14 mouse cellular contexts compared by ENCODE assay signal in the genomic region with DNA sequence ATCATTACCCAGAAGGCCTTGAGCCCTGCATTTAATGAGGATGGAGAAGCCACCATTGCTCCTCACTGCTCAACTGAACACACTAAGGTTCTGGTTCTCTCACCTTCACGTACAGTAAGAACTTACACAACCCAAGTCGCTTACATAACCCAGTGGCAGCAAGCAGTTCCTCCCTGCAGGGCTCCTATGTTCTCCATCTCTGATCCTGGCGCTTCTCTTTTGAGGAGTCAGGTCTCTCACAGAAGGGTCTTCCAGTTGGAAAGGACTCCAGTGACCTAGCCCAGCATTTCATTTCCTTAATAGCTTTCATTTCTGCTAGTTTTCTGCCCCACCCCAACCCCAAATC. TPM values are rescaled to one million over a fixed set of nuclear protein-coding genes. Genes with fewer than 3 reads are reported as not detected.
A peak's percentile ranks its signal among the peaks of the same experiment; 100 is the strongest.
DNase-seq lines count a peak whose midpoint lies in the region; ATAC-seq and TF ChIP-seq lines count a peak whose summit lies in the region.
"Had no signal": no experiment of that assay in that cellular context is flagged by ENCODE, and none has a peak within 500 bp of the region (broad histone marks: within the 10 kb centered on the region; RNA-seq: fewer than 3 reads in every experiment).

No protein-coding gene starts in this region.

- TF ChIP-seq EP300 in liver, embryonic 14.5 days (IDR thresholded peaks at IDR 0.05; ENCODE audit: low read depth): no peak

- H3K27ac ChIP-seq in cerebellum, adult 2 months (ENCODE audit: insufficient read depth, low read length): peak overlapping the region; percentile 62; the same call in 1 of the 2 replicates
- peak overlapping the region; percentile 53; the same call in 1 of the 2 replicates for H3K27ac ChIP-seq in heart, embryonic 13.5 days (replicated peaks)
- peak overlapping the region; percentile 5; the same call in 1 of the 2 replicates for H3K27ac ChIP-seq in bone marrow, adult 2 months (ENCODE audit: control insufficient read depth, insufficient read depth, low read depth, low read length, poor library complexity)
- peak overlapping the region; percentile 97 for H3K27ac ChIP-seq in liver, embryonic 14.5 days
- H3K27ac ChIP-seq: hindbrain, embryonic 10.5 days had no signal

- peak in 1 of 2 experiments; percentile 66 for DNase-seq in cerebellum, adult 2 months
- no peak for DNase-seq in cerebellum, adult 8-10 months
- no peak for DNase-seq in heart, postnatal 25 days (ENCODE audit: low spot score)
- no peak for DNase-seq in liver, embryonic 14.5 days (ENCODE audit: low read depth in 3 of 3, low spot score in 3 of 3)
- no peak for DNase-seq in embryo, embryonic 11 days
- no peak for DNase-seq in layer of hippocampus, adult 9-11 months
- DNase-seq: gastrocnemius, postnatal 14 days; right cerebral cortex, postnatal 14 days; thymus, adult 18-20 months had no signal

- no peaks in the 10 kb centered on the region for H3K36me3 ChIP-seq in heart, embryonic 13.5 days
- H3K36me3 ChIP-seq in liver, embryonic 14.5 days (replicated peaks; ENCODE audit: control insufficient read depth, insufficient read depth, low read depth): peaks cover 17% of the 10 kb centered on the region
- H3K36me3 ChIP-seq: hindbrain, embryonic 10.5 days had no signal

- 2% methylated on average over 3 of the region's 3 CpGs for WGBS in cerebellum, adult 2 months
- 81% methylated on average over 3 of the region's 3 CpGs for WGBS in heart, embryonic 13.5 days
- WGBS in bone marrow, adult 2 months: 25% methylated on average over 3 of the region's 3 CpGs
- 76% methylated on average over 3 of the region's 3 CpGs for WGBS in liver, embryonic 14.5 days (ENCODE audit: insufficient replicate concordance)

- no peak for TF ChIP-seq CTCF in cerebellum, adult 2 months (IDR thresholded peaks at IDR 0.05; ENCODE audit: borderline replicate concordance, insufficient read depth, low read depth, low read length)
- no peak for TF ChIP-seq CTCF in bone marrow, adult 2 months (IDR thresholded peaks at IDR 0.05; ENCODE audit: control insufficient read depth, insufficient read depth, low read length)
- no peak for TF ChIP-seq CTCF in liver, embryonic 14.5 days (IDR thresholded peaks at IDR 0.05; ENCODE audit: low read depth)

- no peak for ATAC-seq in heart, embryonic 13.5 days (ENCODE audit: extremely low read depth, insufficient number of reproducible peaks, low FRiP score, low TSS enrichment)
- no peak for ATAC-seq in liver, embryonic 14.5 days (ENCODE audit: insufficient read depth)
- ATAC-seq: forebrain, embryonic 16.5 days had no signal

- peaks cover 55% of the 10 kb centered on the region for H3K4me1 ChIP-seq in cerebellum, adult 2 months (ENCODE audit: control insufficient read depth, insufficient read depth, low read length)
- peaks cover 80% of the 10 kb centered on the region for H3K4me1 ChIP-seq in heart, embryonic 13.5 days
- peaks cover 15% of the 10 kb centered on the region for H3K4me1 ChIP-seq in bone marrow, adult 2 months (ENCODE audit: control insufficient read depth, insufficient read depth, low read length)
- peaks cover 73 to 84% of the 10 kb centered on the region in 2 experiments for H3K4me1 ChIP-seq in liver, embryonic 14.5 days (replicated peaks; ENCODE audit: control insufficient read depth in 2 of 2, insufficient read depth in 2 of 2, low read length in 1 of 2)

- H3K4me3 ChIP-seq in cerebellum, adult 2 months (replicated peaks; ENCODE audit: insufficient read depth, low read depth, low read length): no peak overlapping the region
- H3K4me3 ChIP-seq in heart, embryonic 13.5 days: no peak overlapping the region
- H3K4me3 ChIP-seq in bone marrow, adult 2 months (replicated peaks; ENCODE audit: control insufficient read depth, low read depth, low read length): no peak overlapping the region
- peak overlapping the region in 1 of 2 experiments; percentile 15; a peak in 1 of 4 replicates for H3K4me3 ChIP-seq in liver, embryonic 14.5 days (ENCODE audit: insufficient read depth in 1 of 2, low read depth in 2 of 2, low read length in 2 of 2)
- H3K4me3 ChIP-seq: hindbrain, embryonic 10.5 days; myocyte had no signal

- H3K9ac ChIP-seq in heart, embryonic 13.5 days: no peak overlapping the region
- peak overlapping the region; percentile 56 for H3K9ac ChIP-seq in liver, embryonic 14.5 days (replicated peaks)

- no peak for TF ChIP-seq POLR2A in cerebellum, adult 2 months (IDR thresholded peaks at IDR 0.05; ENCODE audit: borderline replicate concordance, insufficient read depth, low read length)
- no peak for TF ChIP-seq POLR2A in bone marrow, adult 2 months (IDR thresholded peaks at IDR 0.05; ENCODE audit: borderline replicate concordance, control insufficient read depth, low read depth, low read length)

- H3K9me3 ChIP-seq in heart, embryonic 13.5 days: no peaks in the 10 kb centered on the region
- no peaks in the 10 kb centered on the region for H3K9me3 ChIP-seq in liver, embryonic 14.5 days (ENCODE audit: control insufficient read depth, low read length)
- H3K9me3 ChIP-seq: hindbrain, embryonic 10.5 days had no signal

- intact Hi-C loops in heart, postnatal 25 days (cut with DNase I): no loop called here

- peak overlapping the region; percentile 14 for H3K4me2 ChIP-seq in heart, embryonic 13.5 days
- H3K4me2 ChIP-seq in liver, embryonic 14.5 days (ENCODE audit: low read depth): peak overlapping the region; percentile 79

- no peaks in the 10 kb centered on the region for H3K27me3 ChIP-seq in cerebellum, adult 2 months (ENCODE audit: control insufficient read depth, insufficient read depth, low read length)
- H3K27me3 ChIP-seq in heart, embryonic 13.5 days (replicated peaks): no peaks in the 10 kb centered on the region
- no peaks in the 10 kb centered on the region for H3K27me3 ChIP-seq in liver, embryonic 14.5 days (ENCODE audit: control insufficient read depth, insufficient read depth, low read length)

RNA-seq across cellular contexts. Expression of gene Foxo3, which starts 31.3 kb away (rescaled TPM):
- polyA plus RNA-seq in cerebellum, adult 2 months (2012; rRNA removed): 50.5 and 59.9 TPM in 2 replicates
- polyA plus RNA-seq in heart, embryonic 13.5 days (2015; fragmentation: Nextera tagmentation; extraction: Ambion mirVana): 4.4 and 4.8 TPM in 2 replicates
- 10 to 100 TPM; 69.7 to 90.2 TPM for total RNA-seq in heart, postnatal 25 days (2021)
- 34.9 and 51.5 TPM in 2 replicates for polyA plus RNA-seq in bone marrow, adult 2 months (2011; ENCODE audit: insufficient read depth, insufficient read length, low replicate concordance, missing spikeins)
- 15.6 and 15.9 TPM in 2 replicates for polyA plus RNA-seq in liver, embryonic 14.5 days (2012; rRNA removed)
- polyA plus RNA-seq in liver, embryonic 14.5 days (2014; fragmentation: Nextera tagmentation; extraction: Ambion mirVana): 17.6 and 19.3 TPM in 2 replicates

Comparison
In these comparisons a context has a peak if more than half of its experiments do, and no peak if none do; other contexts are left out.
1. H3K27ac ChIP-seq: peak in every context shown above with its lines; median percentile 97 in liver, embryonic 14.5 days; 62 in cerebellum, adult 2 months; 53 in heart, embryonic 13.5 days; 5 in bone marrow, adult 2 months.